Mouse (Mus musculus) ES-Bruce4 (cell line): ENCODE measurements around the gene Gm21317. TPM values are rescaled to one million over a fixed set of nuclear protein-coding genes. Genes with fewer than 3 reads are reported as not detected.
"Not testable (repeated sequence)": the region's sequence is repeated elsewhere in the genome, so short reads cannot be mapped to it uniquely, and the experiment has no call there.

Experiments used
- H3K27ac ChIP-seq: 2 replicates; pipeline ENCODE4 v1.5.1; 2012; ENCODE audit warnings: low read length, inconsistent platforms; ENCODE audit not compliant: insufficient read depth
- H3K27me3 ChIP-seq: 2 replicates; pipeline ENCODE4 v1.6.1; 2012; ENCODE audit warnings: mild to moderate bottlenecking, low read length, inconsistent platforms; ENCODE audit not compliant: control insufficient read depth, poor library complexity, insufficient read depth, severe bottlenecking
- H3K36me3 ChIP-seq: 2 replicates; pipeline ENCODE4 v1.6.1; 2012; ENCODE audit warnings: inconsistent platforms, mild to moderate bottlenecking, low read length, moderate library complexity; ENCODE audit not compliant: control insufficient read depth, poor library complexity, insufficient read depth, severe bottlenecking
- H3K4me1 ChIP-seq: one replicate; pipeline ENCODE4 v1.8.1; 2011; ENCODE audit warnings: low read length; ENCODE audit not compliant: control insufficient read depth, insufficient read depth
- H3K4me3 ChIP-seq: 2 replicates; pipeline ENCODE4 v1.5.1; 2011; ENCODE audit warnings: low read depth, mild to moderate bottlenecking, low read length
- H3K9ac ChIP-seq: 2 replicates; pipeline ENCODE4 v1.6.1; 2012; ENCODE audit warnings: low read depth, mild to moderate bottlenecking, inconsistent platforms; ENCODE audit not compliant: poor library complexity, severe bottlenecking
- H3K9me3 ChIP-seq: replicated peaks from 2 replicates; pipeline ENCODE4 v1.6.1; 2012; ENCODE audit warnings: mild to moderate bottlenecking, low read length, inconsistent platforms; ENCODE audit not compliant: control insufficient read depth, poor library complexity, insufficient read depth, severe bottlenecking
- polyA plus RNA-seq: library from polyadenylated mRNA; stranded (reverse); fragments of >200 nt; gene quantifications from 2 replicates; pipeline ENCODE4 v1.2.4, GENCODE M21; 2011; ENCODE audit warnings: low read depth; ENCODE audit not compliant: missing spikeins, insufficient read depth, insufficient read length

Gm21317 gene
- polyA plus RNA-seq = not detected in 2 replicates

- not testable (repeated sequence) for H3K4me3 ChIP-seq, H3K27ac ChIP-seq, H3K9me3 ChIP-seq, H3K4me1 ChIP-seq, H3K9ac ChIP-seq, H3K36me3 ChIP-seq, H3K27me3 ChIP-seq
Measured at GRCm38 (mm10) chrY:82224927-82225326, at the start of gene Gm21317. Gm21317 (plus strand) TSS chrY:82225227.
